Mouse (Mus musculus) brain, adult 2 months (tissue): ENCODE data around the gene Cnp.
A peak's percentile ranks its signal among the peaks of the same experiment; 100 is the strongest.
"Not testable (repeated sequence)": the region's sequence is repeated elsewhere in the genome, so short reads cannot be mapped to it uniquely, and the experiment has no call there.

ENCODE experiments used
- DNase-seq: peaks from one replicate; pipeline ENCODE4 v3.0.0; 2011; ENCODE audit warnings: low read depth, low spot score

Gene Cnp

DNA sequence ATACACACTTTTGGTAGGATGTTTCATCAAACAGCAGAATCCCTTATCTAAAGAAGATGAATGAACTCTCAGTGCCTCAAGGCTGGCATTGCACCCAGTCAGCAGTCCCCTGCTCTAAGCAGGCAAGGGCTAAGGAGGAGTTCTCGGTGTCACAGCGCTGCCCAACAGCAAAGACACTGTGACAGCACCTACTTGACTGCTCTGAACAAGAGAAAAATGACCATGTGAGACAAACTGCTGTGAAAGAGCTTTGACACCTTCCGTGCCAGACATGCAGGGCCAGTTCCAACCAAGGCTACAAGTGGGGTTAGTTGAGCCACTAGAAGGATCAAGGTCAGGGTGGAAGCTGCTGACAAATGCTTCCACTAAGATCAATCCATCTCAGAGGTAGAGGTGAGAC lies 10.4 kb downstream of the Cnp start:
- DNase-seq, result no peak

DNA sequence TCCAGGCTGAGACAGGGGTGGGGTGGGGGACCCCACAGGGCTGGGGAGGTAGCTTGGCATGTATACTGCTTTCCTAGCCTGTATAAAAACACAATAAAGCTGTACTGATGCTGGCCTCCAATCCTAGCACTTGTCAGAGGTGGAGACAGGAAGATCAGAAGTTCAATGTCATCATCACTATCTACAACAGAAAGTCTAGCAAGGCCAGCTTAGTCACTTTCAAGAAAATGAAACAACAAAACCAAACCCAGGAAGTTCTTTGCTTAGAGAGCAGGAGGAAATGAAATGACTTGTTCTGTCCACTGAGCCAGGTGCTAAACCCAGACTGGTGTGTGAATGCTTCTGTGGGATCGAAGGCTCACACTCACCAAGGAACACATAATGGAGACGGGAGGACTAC lies 13.8 kb downstream of the Cnp start:
- no peak for DNase-seq

DNA sequence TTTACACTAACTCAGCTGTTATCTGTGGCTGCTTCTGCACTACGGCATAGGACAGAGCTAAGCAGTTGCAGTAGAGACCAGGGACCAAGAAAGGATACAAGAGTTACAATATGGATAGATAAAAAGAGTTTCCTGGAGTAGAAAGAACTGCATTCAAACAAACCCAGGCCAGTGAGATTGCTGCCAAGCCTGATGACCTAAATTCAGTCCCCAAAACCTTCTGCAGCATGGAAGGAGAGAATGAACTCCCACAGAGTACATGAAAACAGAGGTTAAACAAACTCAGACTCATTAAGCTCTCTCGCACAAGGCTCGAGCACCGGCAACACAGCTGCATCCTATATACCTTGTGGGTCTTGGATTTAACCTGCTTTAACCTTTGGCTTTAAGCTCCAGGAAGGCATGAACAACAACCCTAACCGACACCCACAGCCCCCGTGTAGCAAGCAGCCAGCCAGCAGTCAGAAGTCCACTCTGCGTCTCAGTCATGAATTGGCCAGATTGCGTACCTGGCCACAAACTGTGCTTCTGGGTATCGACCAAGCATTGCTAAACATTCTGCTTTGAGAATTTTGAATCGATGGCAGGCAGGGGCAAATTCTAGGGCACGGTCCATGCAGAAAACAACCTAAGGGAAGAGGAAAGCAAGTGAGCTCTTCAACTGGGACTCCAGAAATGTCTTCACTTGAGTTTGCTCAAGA lies 17.8 kb downstream of the Cnp start:
- peak; percentile 70 for DNase-seq

DNA sequence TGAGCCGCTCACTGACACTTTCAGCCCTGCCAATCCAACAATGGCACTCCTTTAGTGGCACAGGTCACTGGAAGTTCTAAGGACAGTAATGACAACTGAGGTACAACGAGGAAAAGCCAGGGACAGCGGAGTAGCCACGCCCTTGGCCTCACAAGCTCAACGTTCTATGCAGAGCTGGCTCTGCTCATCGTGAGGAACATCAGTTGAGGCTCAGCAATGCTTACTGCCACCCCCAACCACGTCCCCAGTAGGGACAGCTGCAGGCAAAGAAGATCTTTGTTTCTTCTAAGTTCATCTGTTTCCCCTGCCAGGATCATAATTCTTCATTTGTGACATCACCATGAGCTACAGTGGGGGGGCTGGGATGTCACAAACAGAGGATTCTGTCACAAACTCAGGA lies 19.9 kb downstream of the Cnp start:
- peak; percentile 69 for DNase-seq

DNA sequence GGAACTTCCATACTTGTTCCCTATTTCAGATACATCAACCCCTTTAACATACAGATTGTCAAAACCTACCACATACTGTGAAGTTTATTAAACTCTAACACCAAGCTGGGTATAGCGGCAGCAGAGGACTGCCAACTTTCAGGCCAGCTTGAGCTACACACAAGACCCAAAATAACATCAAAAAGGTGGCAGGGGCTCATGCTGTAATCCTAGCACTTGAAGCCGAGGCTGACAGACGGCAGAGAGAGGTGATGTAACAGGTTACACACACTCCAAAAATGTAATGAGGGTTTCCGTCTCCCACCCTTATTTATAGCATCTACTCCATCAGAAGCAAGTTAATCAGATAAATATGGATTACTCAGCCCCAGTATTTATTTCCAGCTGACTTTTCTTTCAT lies 20.8 kb downstream of the Cnp start:
- DNase-seq, result no peak

DNA sequence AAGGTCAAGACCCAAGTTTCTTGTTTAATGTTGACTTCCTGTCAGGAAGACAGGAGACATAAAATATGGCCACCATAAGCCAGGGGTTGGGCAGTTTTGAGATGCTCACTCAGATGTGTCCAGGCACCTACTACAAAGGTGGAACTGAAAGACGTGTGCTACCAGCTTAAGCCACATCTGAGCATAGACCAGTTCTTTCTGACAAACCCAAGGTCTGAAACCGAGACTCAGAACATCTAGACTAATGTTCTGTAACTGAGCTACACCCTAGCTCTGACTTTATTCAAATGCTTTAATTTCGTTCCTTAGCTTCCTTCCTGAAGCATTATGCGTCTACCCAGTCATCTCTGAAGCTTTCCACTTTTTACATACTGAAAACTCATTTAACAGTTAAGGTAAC lies 23.4 kb downstream of the Cnp start:
- no peak for DNase-seq

DNA sequence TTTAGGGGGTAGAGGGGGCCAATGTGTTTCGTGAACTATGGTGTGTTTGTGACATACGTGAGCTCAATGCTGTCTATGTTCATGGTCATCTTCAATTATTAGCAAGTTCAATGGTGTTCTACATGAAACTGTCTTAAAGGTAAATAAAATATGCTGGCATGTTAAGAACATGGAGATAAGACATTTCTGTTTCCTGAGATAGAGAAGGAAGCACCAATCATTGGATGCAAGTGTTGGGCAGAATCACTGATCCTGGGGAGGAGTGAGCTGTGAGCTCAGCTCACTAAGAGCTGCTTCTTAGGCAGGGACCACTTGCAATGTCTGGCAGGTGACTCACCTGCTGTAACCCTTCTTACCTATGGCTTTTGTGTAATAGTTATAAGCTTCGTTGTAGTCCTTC lies 26.7 kb downstream of the Cnp start:
- no peak for DNase-seq

DNA sequence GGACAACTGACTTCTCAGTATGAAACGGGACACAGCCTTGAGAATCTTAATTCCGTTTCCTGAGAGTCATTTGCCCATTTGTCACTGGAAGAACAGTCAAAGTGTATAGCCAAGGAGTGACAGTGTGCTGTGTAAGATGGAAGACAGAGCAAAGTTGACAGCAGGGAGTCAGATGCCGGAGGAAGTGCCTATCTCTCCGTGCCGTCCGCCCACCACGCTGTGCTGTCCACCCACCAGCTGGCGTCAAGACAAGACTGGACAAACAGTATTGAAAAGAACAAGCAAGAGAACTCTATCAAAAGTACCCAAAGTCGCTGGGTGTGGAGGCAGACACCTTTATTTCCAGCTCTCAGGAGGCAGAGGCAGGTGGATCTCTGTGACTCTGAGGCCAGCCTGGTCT lies 28.5 kb downstream of the Cnp start:
- DNase-seq, result no peak

DNA sequence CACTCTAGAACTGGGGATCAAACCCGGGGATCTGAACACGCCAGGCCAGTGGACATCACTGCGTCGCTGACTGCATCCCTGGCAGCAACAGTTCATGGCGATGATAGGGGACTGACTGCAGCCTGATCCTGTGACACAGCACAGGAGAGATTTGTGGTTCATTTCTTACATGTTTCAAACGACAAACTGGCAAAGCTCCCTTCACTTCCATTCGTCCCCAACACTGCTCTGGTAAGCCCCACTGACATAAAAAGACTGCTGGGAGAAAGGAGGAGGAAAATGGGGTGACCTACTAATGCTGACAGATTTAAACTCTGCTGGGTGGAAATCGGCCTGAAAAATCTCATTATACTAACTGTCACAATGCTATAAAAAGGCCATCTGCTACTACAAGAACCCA lies 29.1 kb downstream of the Cnp start:
- peak; percentile 83 for DNase-seq

DNA sequence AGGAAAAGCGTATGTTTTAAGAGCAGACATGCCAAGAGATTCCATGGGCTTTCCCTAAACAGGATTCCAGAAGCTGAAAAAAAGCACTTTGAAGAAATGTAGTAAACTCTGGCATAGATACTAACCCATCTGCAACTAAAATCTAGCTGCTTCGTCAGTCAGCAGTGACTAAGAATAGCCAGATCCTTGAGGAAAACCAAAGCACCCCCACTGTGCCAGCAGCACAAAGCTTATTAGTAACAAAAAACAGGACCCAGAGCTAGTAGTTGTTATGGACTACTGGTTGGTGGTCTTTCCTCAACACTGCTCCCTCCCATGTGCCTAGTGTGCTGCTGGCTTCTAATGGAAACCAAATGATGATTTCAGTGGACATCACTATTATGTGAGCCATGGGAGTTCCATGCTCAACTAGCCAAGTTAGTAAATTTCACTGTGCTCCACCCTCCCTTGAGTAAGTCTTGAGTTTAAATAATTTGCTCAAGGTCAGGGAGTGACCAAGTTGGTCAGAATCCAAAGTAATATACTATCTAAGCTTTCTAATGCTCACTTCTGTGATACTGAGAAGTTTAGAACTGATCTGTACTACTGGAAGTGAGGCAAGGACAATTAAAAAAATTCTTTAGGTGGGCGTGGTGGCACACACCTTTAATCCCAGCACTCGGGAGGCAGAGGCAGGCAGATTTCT lies 29.8 kb downstream of the Cnp start:
- peak; percentile 71 for DNase-seq

DNA sequence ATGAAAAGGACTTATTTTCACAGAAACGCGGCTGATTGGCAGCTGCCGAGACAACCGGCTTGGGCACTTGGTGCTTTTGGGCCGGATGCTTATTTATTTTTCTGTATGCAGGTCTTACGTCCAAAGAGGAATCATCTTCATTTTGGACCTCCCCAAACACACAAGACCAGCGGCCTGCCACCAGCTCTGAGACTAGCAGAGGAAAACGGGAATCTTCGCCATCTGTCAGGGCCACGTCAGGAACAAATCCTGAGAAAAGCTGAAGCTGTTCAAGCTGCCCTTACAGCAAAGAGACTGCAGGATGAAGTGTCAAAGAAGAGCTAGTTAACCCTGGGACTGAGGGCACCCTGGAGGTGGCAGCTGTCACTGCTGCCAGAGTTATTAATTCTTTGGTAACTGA lies 30.7 kb downstream of the Cnp start:
- DNase-seq, result peak; percentile 78

DNA sequence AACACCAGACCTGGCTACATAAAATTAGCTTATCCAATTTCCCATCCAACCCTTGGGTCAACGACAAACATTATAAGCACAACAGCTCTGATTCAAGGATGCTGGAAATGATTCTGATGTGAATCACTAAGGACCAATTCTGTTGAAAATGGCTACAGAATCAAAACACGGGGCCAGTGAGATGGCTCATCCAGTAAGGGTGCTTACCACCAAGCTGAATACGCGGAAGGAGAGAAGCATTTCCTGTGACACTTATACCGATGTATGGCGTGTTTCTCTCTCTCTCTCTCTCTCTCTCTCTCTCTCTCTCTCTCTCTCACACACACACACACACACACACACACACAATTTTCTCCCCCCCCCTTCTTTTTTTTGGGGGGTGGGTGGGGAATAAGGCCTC lies 32.4 kb downstream of the Cnp start:
- DNase-seq, result no peak

DNA sequence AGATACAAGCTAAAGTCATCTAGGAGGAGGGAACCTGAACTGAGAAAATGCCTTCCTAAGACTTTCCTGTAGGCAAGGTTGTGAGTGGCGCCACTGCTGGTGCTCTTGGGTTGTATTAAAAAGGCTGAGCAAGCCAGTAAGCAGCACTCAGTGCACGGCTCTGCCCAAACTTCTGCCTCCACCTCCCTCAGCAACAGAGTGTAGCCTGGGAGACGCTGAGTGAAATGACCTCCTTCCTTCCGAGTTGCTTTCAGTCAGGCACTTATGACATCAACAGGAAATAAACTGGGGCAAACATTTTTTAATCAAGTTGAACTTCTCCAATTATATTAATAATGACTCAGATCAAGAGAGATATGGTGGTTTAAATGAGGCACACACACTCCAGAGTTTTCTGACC lies 34.1 kb downstream of the Cnp start:
- DNase-seq, result no peak

DNA sequence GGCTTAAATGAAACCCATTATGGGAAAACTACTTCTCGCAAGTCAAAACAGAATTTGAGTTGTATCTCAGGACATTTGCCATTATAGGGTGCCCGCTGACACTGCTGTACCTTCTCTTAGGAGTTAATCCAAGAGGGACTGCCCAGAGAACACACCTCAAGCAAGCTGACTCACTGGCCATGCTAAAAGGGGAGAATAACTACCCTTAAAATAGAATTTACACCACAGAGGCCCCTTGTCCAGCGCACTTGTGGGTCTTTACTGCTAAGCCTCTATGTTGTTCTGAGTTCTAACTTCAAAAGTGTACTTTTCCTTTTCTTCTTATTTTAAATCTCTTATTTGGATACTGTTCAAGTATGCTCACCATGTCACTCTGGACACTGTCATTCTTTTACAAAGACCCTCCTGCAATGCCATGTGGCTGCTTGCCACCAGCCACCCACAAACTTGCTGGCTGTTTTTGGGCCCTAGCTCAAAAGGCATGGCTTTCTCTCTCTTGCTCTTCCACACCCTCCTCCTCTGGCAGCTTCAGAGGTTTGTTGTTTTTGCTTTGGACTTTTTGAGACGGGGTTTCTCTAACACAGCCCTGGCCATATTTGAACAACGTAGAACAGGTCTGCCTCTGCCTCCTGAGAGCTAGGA lies 34.8 kb downstream of the Cnp start:
- no peak for DNase-seq

DNA sequence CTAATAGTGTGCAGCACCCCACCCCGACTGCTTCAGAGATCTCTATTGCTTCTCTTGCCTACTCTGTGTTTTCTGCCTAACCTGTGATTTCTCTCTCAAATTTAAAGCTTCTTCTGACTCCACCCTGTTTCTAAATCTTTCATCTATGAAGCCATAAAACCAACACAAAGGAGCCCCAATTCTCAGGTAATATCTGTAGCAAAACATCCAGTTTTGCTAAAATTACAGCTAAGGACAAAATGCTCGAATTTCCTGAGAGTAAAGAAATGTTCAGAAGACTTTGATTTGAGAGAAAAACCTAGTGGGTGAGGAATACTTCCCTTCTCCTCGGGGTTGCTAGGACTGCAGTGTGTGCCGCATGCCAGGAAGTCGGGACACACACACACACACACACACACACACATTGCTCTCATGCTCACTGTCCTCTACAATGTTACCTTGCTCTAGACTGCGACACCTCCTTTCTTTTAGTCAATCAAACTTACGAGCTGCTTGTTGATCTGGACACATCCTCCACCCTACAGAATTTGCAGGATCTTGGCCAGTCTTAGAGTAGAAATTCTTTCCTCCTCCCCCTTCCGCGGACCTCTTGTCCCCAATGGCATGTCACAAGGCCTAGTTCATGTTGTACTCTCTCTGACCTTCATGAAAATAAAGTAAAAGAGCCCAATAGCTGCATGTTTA lies 35.4 kb downstream of the Cnp start:
- DNase-seq, result no peak

DNA sequence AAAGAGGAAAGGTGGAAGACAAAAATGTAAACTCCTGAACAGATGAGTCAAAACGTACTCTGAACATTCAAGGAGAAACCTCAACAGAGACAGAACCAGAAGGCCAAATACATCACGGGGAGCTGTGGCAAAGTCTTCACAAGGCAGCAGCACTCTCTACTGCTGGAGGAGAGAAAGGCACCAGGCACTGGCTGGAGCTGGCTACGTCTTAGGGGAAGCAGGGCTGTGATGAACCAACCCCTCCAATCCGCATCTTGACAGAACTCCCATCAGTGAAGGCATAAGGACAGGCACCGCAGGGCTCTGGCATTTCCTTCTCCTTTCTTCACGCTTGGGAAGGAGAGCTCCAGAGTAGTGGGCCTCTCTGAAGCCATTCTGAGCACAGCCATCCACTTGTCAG lies 36.9 kb downstream of the Cnp start:
- DNase-seq, result peak; percentile 79

DNA sequence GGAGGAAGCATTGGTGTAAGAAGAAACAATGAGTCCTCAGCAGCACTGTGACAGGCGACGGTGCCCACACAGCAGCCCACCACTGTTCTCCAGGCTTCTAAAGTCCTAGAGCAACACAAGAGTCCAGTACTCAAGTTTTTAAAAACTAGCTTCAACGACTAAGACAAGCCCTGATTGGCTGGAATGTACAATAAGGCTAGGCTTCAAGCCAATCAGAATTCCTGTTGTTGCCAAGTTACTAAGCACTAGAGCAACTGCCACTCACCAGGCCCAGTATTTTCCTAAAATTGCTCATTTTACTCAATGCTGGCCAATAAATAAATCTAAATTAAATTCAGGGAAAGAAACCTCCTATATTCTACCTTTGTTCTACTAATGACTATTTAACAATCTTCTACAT lies 38.5 kb downstream of the Cnp start:
- peak; percentile 76 for DNase-seq

DNA sequence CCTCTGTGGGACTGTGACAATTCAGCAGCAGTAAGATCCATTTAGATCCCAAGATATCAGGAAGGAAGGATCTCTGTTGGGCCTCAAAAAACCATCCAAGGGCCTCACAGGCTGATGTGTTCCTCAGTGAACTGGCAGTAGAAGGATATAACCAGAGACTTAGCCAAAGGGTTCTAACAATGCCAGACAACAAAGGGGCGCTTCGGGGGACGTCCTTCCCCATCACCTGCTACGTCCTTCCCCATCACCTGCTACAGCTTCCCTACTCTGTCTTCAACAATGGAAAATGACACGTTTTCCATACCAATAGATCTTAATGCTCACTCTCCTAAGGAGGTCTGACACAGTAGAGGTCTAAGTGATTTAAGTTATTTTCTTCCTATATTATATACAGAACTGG lies 41.6 kb downstream of the Cnp start:
- no peak for DNase-seq

DNA sequence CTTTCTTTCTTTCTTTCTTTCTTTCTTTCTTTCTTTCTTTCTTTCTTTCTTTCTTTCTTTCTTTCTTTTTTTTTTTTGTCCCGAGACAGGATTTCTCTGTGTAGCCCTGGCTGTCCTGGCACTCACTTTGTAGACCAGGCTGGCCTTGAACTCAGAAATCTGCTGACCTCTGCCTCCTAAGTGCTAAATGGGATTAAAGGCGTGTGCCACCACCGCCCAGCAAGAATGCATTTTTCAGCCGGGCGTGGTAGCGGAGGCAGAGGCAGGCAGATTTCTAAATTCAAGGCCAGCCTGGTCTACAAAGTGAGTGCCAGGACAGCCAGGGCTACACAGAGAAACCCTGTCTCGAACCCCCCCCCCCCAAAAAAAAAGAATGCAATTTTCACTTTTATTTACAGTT lies 42.1 kb downstream of the Cnp start:
- not testable (repeated sequence) for DNase-seq

DNA sequence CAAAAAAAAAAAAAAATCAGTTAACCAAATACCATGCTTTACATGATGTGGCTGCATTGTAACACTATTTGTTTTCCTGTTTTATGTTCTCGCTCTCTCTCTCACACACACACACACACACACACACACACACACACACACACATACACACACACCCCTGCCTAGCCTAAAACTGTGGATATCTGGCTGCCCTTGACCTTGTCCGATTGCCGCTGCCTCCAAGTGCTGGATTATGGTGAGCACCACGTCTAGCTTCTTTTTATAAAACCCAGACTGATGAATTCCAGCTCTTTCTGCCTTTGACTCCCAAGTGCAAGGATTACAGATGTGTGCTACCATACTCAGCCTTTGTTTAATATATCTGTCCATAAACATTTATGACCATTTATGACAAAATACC lies 42.8 kb downstream of the Cnp start:
- DNase-seq, result no peak

DNA sequence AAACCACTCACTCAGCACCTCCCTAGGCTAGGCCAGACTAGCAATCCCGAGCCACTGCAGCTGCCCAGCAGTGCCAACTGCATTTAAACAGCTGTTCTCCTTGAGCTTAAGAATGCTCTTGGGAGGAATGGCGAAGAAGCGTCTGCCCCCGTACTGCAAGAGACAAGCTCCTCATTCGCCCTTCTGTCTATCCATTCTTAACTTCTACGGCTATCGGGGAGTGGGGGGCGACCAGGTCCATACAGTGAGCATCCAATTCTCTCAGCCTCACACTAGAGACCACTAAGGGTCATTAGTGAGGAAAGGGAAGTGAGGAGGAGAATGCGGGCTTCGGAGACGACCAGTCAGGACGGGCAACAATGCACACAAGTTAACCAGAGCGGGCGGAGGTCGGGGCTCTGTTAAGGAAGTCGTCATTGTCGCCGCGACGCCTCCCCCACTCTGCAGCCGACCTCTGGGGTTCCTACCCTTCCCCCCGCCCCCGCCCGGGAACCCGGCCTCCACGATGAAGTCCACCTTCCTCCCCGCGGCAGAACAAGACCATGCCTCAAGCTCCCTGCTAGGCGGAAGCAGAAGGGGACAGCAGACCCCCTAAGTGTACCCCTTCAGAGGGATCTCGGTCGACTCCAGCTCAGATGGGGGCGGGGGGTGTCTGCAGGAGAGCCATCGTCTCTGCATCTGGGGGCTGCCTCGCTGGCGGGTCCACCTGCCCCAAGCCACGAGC lies 44.2 kb downstream of the Cnp start, which contains the start of gene Nkiras2:
Gene Nkiras2 (plus strand): TSS at position 484 of the 724 bp plus-strand sequence.
- DNase-seq, result peak; percentile 70

DNA sequence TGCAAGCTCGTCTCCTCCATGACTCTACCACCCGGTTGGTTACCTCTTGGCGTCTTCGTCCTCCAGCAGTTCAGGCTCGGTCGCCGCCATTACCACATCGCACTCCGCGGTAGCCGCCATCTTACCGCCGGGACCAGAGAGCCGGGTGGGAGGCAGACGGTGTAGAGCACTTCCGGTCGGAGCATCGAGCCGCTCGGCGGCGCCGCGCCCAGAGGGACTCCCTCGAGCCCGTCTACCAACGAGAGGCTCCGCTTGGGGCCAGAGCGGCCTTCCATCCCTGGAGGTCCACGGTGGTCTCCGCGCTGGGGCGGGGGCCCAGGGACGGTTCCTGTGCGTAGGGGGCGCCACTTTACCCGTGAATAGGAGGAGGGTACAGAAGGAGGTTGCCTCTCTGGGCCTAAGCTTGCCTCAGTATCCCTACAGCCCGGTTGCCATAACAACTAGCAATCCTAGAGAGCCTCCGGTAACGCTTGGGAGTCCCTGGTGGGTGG lies 44.8 kb downstream of the Cnp start:
- peak; percentile 98 for DNase-seq
